Mouse (Mus musculus) erythroblast, embryonic 14.5 days (primary cell): ENCODE measurements around the gene Crym.

Experiments
- GATA1 ChIP-seq: IDR thresholded peaks from 2 replicates; pipeline ENCODE4 v1.6.1; 2012; ENCODE audit warnings: low read length, inconsistent platforms, mixed read lengths
- TAL1 ChIP-seq: IDR thresholded peaks from 3 replicates; pipeline ENCODE4 v1.6.1; 2012; ENCODE audit warnings: low read length, inconsistent platforms, mixed read lengths

DNA sequence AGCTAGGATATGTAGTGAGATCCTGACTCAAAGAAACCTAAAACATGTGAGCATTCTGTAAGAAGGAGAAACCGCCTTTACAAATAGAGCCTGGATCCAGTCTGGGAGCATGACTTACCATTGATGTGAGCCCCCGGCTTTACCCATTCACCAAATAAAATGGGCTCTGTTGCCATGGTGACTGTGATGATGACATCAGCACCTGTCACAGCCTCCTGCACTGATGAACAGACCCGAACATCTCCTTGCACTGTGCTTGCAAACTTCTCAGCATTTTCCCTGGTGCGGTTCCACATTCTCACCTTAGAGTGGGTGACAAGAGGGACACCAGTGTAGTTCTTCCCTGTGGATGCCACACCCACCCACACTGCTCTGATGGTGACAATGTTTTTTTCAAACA is 6.7 kb downstream of the Crym start:
- TF ChIP-seq TAL1 (no peak), GATA1 (no peak)
